Mouse (Mus musculus): Measurements from ENCODE around the gene Anxa9. TPM values are rescaled to one million over a fixed set of nuclear protein-coding genes. Genes with fewer than 3 reads are reported as not detected.
A peak's percentile ranks its signal among the peaks of the same experiment; 100 is the strongest.

Gene Anxa9
- polyA plus RNA-seq, 1 experiment from 2014 or later = 1.6 TPM

DNA sequence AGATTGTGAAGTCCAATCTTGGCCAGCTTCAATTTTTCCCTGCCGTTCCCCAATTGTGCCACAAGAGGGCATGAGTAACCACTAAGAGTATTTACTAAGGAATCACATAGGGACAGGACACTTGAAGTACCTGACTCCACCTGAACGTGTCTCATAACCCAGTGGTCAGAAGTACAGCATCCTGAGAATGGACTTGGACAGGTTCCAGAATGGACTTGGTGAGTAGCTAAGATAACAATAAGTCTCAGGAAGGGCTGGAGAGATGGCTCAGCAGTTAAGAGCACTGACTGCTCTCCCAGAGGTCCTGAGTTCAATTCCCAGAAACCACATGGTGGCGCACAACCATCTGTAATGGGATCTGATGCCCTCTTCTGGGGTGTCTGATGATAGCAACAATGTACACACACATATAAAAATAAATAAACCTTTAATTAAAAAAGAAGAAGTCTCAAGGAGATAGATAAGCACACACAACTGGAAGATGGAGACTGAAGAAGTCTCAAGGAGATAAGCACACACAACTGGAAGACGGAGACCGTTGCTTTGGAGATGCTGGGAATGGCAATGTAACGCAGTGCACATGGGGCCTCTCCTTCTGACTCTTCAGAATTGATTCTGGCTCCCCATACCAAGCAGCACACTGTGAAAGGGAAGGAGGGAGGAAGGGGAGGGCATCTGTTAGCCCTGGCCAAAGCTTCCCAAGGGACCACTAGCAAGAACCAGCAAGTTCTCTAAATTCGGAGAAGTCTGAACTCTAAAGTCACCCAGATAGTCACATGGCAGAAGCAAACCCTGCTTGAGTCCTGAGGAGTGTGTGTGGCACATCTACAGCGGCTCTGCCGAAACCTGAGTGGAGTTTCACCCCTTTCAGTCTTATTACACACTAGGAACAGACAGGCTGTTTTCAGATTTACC, 4.2 kb upstream of the Anxa9 start:
- H3K27ac ChIP-seq = no peak overlapping the region
- H3K27me3 ChIP-seq = no peaks in the 10 kb centered on the region
- H3K36me3 ChIP-seq = no peaks in the 10 kb centered on the region
- no peak for ATAC-seq (ENCODE audit: borderline replicate concordance, extremely low read depth, low FRiP score, low TSS enrichment)
- H3K4me1 ChIP-seq = peaks cover 20% of the 10 kb centered on the region
- no peak overlapping the region for H3K4me2 ChIP-seq
- H3K9ac ChIP-seq = no peak overlapping the region
- no peaks in the 10 kb centered on the region for H3K9me3 ChIP-seq
- 59% methylated on average over 9 of the region's 9 CpGs for WGBS
- no peak overlapping the region for H3K4me3 ChIP-seq

DNA sequence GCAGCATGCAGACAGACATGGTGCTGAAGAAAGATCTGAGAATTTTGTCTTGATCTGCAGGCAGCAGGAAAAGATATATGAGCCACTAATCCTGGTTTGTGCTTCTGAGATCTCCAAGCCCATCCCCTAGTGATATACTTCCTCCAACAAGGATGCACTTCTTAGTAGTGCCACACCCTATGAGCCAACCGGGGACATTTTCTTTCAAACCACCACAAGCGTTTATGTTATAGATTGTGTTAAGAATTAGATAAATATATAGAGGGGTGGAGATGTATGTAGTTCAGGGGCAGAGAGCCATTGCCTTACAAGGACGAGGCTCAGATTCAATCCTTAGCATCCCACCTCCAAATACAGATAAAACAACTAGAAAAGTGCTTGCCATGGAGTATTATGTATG, 3.5 kb upstream of the Anxa9 start:
- Histone ChIP-seq H3K27me3 (no peaks in the 10 kb centered on the region), H3K4me1 (peaks cover 13% of the 10 kb centered on the region), H3K4me2 (no peak overlapping the region), H3K9ac (no peak overlapping the region), H3K36me3 (no peaks in the 10 kb centered on the region), H3K9me3 (no peaks in the 10 kb centered on the region), H3K4me3 (no peak overlapping the region), H3K27ac (no peak overlapping the region)
- ATAC-seq (ENCODE audit: borderline replicate concordance, extremely low read depth, low FRiP score, low TSS enrichment) = no peak
- 50% methylated on average over 3 of the region's 3 CpGs for WGBS

GRCm38 (mm10) chr3:95306244-95306643, 732 bp downstream of the Anxa9 start:
- Histone ChIP-seq H3K27me3 (no peaks in the 10 kb centered on the region), H3K9ac (no peak overlapping the region), H3K27ac (no peak overlapping the region), H3K4me2 (no peak overlapping the region), H3K4me1 (no peaks in the 10 kb centered on the region), H3K9me3 (no peaks in the 10 kb centered on the region), H3K36me3 (no peaks in the 10 kb centered on the region), H3K4me3 (no peak overlapping the region)
- WGBS = 58% methylated on average over 4 of the region's 4 CpGs
- no peak for ATAC-seq (ENCODE audit: borderline replicate concordance, extremely low read depth, low FRiP score, low TSS enrichment)

GRCm38 (mm10) chr3:95301204-95301796, 5.7 kb downstream of the Anxa9 start:
- Histone ChIP-seq H3K9me3 (no peaks in the 10 kb centered on the region), H3K4me2 (no peak overlapping the region), H3K27ac (no peak overlapping the region), H3K9ac (no peak overlapping the region), H3K36me3 (peaks cover 8% of the 10 kb centered on the region; the same call in 1 of the 2 replicates), H3K4me1 (no peaks in the 10 kb centered on the region), H3K4me3 (no peak overlapping the region), H3K27me3 (no peaks in the 10 kb centered on the region)
- ATAC-seq (ENCODE audit: borderline replicate concordance, extremely low read depth, low FRiP score, low TSS enrichment) = no peak
- WGBS = 68% methylated on average over 3 of the region's 3 CpGs

- no peak overlapping the region for H3K9ac ChIP-seq
- H3K4me3 ChIP-seq = no peak overlapping the region
- H3K27me3 ChIP-seq = no peaks in the 10 kb centered on the region
- 60% methylated on average over 7 of the region's 7 CpGs for WGBS
- H3K4me1 ChIP-seq = no peaks in the 10 kb centered on the region
- H3K36me3 ChIP-seq = peaks cover 29% of the 10 kb centered on the region
- no peak overlapping the region for H3K4me2 ChIP-seq
- ATAC-seq (ENCODE audit: borderline replicate concordance, extremely low read depth, low FRiP score, low TSS enrichment) = no peak
- H3K9me3 ChIP-seq = no peaks in the 10 kb centered on the region
- H3K27ac ChIP-seq = no peak overlapping the region
Measured at GRCm38 (mm10) chr3:95298018-95298417, 9.0 kb downstream of the Anxa9 start.

- no peak overlapping the region for H3K4me2 ChIP-seq
- 8% methylated on average over 5 of the region's 5 CpGs for whole genome bisulfite sequencing
- no peaks in the 10 kb centered on the region for H3K9me3 ChIP-seq
- H3K4me3 ChIP-seq = no peak overlapping the region
- no peak overlapping the region for H3K9ac ChIP-seq
- H3K27ac ChIP-seq = 0 out of 2 replicates have a peak overlapping the region, but pooled peaks have one; percentile 1
- no peaks in the 10 kb centered on the region for H3K4me1 ChIP-seq
- no peaks in the 10 kb centered on the region for H3K27me3 ChIP-seq
- ATAC-seq (ENCODE audit: borderline replicate concordance, extremely low read depth, low FRiP score, low TSS enrichment) = no peak; the same call in 1 of the 2 replicates
- H3K36me3 ChIP-seq = peaks cover 32% of the 10 kb centered on the region
Measured at GRCm38 (mm10) chr3:95296103-95296469, 10.9 kb downstream of the Anxa9 start.

DNA sequence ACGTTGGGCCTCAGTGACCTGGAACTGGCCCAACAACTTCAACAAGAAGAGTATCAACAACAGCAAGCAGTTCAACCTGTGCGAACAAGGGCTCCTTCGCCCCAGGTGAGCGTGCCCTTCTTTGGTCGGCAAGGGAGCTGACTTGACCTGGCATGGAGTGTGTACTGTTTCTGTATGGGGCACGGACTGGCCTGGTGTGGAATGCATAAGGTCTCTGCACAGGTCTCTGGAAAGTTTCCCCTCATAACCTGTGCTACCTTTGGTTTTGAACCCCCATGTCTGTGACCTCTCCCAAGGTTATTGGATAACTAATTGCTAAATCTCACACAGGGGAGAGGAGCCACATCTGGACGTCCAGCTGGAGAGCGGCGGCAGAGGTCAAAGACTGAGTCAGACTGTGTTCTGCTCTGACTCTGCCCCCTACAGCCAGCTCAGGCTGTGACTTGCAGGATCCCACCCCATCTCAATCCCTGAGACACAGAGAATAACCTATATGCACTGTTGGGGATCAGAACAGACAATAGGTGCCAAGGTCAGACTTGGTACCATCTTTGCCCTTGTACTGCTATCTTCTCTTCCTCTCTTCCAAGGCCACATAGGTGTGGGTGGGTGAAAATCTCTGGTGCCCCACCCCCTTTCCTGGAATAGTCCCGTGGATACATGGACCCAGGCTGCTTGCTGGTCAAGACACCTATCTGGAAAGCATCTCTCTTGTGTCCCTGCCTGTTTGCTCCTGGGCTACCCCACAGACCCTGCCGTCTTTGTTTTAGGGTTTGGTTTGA, 11.5 kb downstream of the Anxa9 start:
- Histone ChIP-seq H3K4me3 (no peak overlapping the region), H3K4me2 (no peak overlapping the region), H3K27me3 (no peaks in the 10 kb centered on the region), H3K9me3 (no peaks in the 10 kb centered on the region), H3K36me3 (peaks cover 32% of the 10 kb centered on the region), H3K27ac (0 out of 2 replicates have a peak overlapping the region, but pooled peaks have one; percentile 1), H3K4me1 (no peaks in the 10 kb centered on the region), H3K9ac (no peak overlapping the region)
- ATAC-seq (ENCODE audit: borderline replicate concordance, extremely low read depth, low FRiP score, low TSS enrichment) = no peak
- WGBS = 66% methylated on average over 11 of the region's 11 CpGs

DNA sequence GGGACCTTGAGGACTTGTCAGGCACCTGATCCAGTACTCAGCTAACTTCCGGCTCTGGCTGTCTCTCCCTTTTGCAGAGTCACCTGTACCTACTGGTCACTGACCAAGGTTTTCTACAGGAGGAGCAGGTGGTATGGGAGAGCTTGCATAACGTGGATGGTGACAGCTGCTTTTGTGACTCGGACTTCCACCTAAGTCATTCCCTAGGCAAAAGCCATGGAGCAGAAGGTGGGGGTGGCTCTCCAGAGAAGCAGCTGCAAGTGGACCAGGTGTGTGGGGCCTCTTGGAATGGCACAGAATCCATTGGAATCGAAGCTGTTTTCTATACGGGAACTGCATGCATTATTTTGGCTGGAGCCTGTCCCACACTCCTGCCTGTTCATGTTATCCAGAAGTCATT, 12.3 kb downstream of the Anxa9 start:
- no peaks in the 10 kb centered on the region for H3K27me3 ChIP-seq
- no peak overlapping the region for H3K4me3 ChIP-seq
- 73% methylated on average over 5 of the region's 5 CpGs for WGBS
- no peak overlapping the region for H3K27ac ChIP-seq
- no peak for ATAC-seq (ENCODE audit: borderline replicate concordance, extremely low read depth, low FRiP score, low TSS enrichment)
- H3K9ac ChIP-seq = no peak overlapping the region
- no peaks in the 10 kb centered on the region for H3K9me3 ChIP-seq
- H3K4me1 ChIP-seq = no peaks in the 10 kb centered on the region
- no peak overlapping the region for H3K4me2 ChIP-seq
- H3K36me3 ChIP-seq = peaks cover 36% of the 10 kb centered on the region

DNA sequence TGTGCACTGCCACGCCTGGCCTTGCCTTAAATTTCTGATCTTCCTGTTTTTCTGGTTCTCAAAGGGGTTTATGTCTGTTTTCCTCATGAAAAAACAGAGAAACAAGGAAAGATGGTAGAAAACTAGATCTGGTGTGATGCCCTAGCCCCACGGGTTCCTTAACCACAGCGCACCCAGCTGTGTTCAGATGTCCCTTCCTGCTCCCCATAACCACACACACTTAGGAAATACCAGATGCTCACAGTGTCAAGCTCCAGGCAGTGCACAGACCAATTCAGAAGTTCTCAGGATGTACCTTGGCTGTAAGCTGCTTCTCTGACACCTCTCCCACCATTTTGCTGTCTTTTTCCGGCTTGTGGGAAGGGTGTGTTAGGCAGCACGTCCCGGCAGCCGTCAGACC, 12.7 kb downstream of the Anxa9 start:
- WGBS = 83% methylated on average over 7 of the region's 7 CpGs
- ATAC-seq (ENCODE audit: borderline replicate concordance, extremely low read depth, low FRiP score, low TSS enrichment) = no peak
- Histone ChIP-seq H3K4me2 (no peak overlapping the region), H3K9me3 (no peaks in the 10 kb centered on the region), H3K4me3 (no peak overlapping the region), H3K27ac (no peak overlapping the region), H3K9ac (no peak overlapping the region), H3K36me3 (peaks cover 38% of the 10 kb centered on the region), H3K4me1 (no peaks in the 10 kb centered on the region), H3K27me3 (no peaks in the 10 kb centered on the region)

GRCm38 (mm10) chr3:95293537-95293936, 13.4 kb downstream of the Anxa9 start:
- Histone ChIP-seq H3K27me3 (no peaks in the 10 kb centered on the region), H3K9ac (no peak overlapping the region), H3K27ac (no peak overlapping the region), H3K4me3 (no peak overlapping the region), H3K9me3 (no peaks in the 10 kb centered on the region), H3K36me3 (peaks cover 43% of the 10 kb centered on the region), H3K4me2 (no peak overlapping the region), H3K4me1 (no peaks in the 10 kb centered on the region)
- 72% methylated on average over 11 of the region's 11 CpGs for WGBS
- no peak for ATAC-seq (ENCODE audit: borderline replicate concordance, extremely low read depth, low FRiP score, low TSS enrichment)

DNA sequence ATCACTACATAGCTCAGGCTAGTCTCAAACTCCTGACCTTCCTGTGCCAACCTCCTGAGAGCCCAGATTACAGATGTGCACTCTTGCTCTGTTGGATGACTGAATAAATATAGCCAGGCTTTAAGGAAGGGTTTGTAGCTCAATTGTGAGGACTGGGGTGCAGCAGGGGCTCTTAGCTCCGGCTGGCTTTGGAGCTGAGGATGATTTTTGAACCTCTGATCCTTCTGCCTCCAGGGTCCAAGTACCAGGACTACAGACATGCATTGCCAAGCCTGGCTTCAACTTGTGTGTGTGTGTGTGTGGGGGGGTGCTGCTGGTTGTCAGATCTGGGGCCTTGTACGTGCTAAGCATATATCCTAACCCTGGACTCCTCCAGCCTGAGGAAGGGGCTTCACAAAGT, 14.1 kb downstream of the Anxa9 start:
- ATAC-seq (ENCODE audit: borderline replicate concordance, extremely low read depth, low FRiP score, low TSS enrichment) = no peak
- Histone ChIP-seq H3K27me3 (no peaks in the 10 kb centered on the region), H3K27ac (no peak overlapping the region), H3K36me3 (peaks cover 50% of the 10 kb centered on the region), H3K9ac (no peak overlapping the region), H3K4me3 (no peak overlapping the region), H3K4me2 (no peak overlapping the region), H3K9me3 (no peaks in the 10 kb centered on the region), H3K4me1 (no peaks in the 10 kb centered on the region)
- WGBS = 84% methylated on average over 2 of the region's 2 CpGs

GRCm38 (mm10) chr3:95291041-95291440, 15.9 kb downstream of the Anxa9 start:
- Histone ChIP-seq H3K4me1 (no peaks in the 10 kb centered on the region), H3K9me3 (no peaks in the 10 kb centered on the region), H3K4me3 (no peak overlapping the region), H3K27me3 (no peaks in the 10 kb centered on the region), H3K36me3 (peaks cover 45% of the 10 kb centered on the region), H3K27ac (no peak overlapping the region), H3K9ac (no peak overlapping the region), H3K4me2 (no peak overlapping the region)
- 76% methylated on average over 4 of the region's 4 CpGs for WGBS
- no peak for ATAC-seq (ENCODE audit: borderline replicate concordance, extremely low read depth, low FRiP score, low TSS enrichment)

All from lung, embryonic 15.5 days (tissue).